Comparison of ENCODE assay signal across 34 mouse cellular contexts in the genomic region with DNA sequence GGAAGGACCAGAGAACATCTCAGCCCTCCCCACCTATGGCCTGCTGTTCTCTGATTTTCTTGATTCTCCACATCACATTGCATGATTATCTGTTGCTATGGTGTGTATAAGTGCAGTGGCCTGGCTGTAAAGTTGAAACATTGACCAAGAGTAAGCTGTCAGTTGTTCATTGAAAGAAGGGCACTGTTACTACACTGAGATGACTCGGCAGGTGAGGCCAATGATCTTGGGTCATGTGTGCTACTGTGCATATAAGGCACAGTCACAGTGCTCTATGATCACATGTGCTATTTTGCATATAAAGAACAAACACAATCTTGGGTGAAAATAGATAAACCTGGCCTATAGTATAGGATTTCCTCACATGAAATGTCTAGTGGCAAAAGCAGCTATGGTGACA. TPM values are rescaled to one million over a fixed set of nuclear protein-coding genes. Genes with fewer than 3 reads are reported as not detected.
"Had no signal": no experiment of that assay in that cellular context is flagged by ENCODE, and none has a peak within 500 bp of the region (broad histone marks: within the 10 kb centered on the region; RNA-seq: fewer than 3 reads in every experiment).

No protein-coding gene starts in this region.

- H3K4me2 ChIP-seq: heart, embryonic 11.5 days; heart, embryonic 12.5 days; heart, embryonic 13.5 days; heart, embryonic 15.5 days; hindbrain, embryonic 12.5 days; hindbrain, embryonic 13.5 days; hindbrain, embryonic 14.5 days; hindbrain, embryonic 15.5 days; kidney, embryonic 15.5 days had no signal

- H3K27ac ChIP-seq: heart, embryonic 10.5 days; heart, embryonic 13.5 days; heart, embryonic 15.5 days; hindbrain, embryonic 10.5 days; hindbrain, embryonic 12.5 days; hindbrain, embryonic 13.5 days; hindbrain, embryonic 14.5 days; hindbrain, embryonic 15.5 days; hindbrain, postnatal 0 days; kidney, embryonic 15.5 days; kidney, postnatal 0 days; layer of hippocampus, adult 2 months; left cerebral cortex, adult 2 months had no signal

- H3K4me1 ChIP-seq: heart, embryonic 10.5 days; heart, embryonic 12.5 days; heart, embryonic 13.5 days; heart, embryonic 15.5 days; hindbrain, embryonic 10.5 days; hindbrain, embryonic 12.5 days; hindbrain, embryonic 13.5 days; hindbrain, embryonic 15.5 days; kidney, embryonic 15.5 days had no signal

- H3K27me3 ChIP-seq: heart, embryonic 12.5 days; heart, embryonic 13.5 days; heart, embryonic 15.5 days; hindbrain, embryonic 12.5 days; hindbrain, embryonic 13.5 days; hindbrain, embryonic 15.5 days; kidney, embryonic 15.5 days had no signal

- DNase-seq: heart, postnatal 10 days; heart, postnatal 14 days; heart, postnatal 36 days; heart, postnatal 4 days; kidney, adult 11 months; kidney, adult 18-20 months; kidney, adult 2 months; kidney, adult 8-10 months; kidney, adult 9 months; kidney, postnatal 10 days; kidney, postnatal 14 days; kidney, postnatal 25 days; kidney, postnatal 36 days; kidney, postnatal 4 days; layer of hippocampus, adult 9-11 months; layer of hippocampus, postnatal 36 days had no signal

- H3K9me3 ChIP-seq: heart, embryonic 10.5 days; heart, embryonic 12.5 days; heart, embryonic 13.5 days; heart, embryonic 15.5 days; hindbrain, embryonic 10.5 days; hindbrain, embryonic 12.5 days; hindbrain, embryonic 13.5 days; hindbrain, embryonic 15.5 days; kidney, embryonic 15.5 days had no signal

- H3K4me3 ChIP-seq: heart, embryonic 10.5 days; heart, embryonic 12.5 days; heart, embryonic 13.5 days; heart, embryonic 15.5 days; hindbrain, embryonic 10.5 days; hindbrain, embryonic 12.5 days; hindbrain, embryonic 13.5 days; hindbrain, embryonic 15.5 days; kidney, embryonic 15.5 days; layer of hippocampus, adult 2 months; left cerebral cortex, adult 2 months had no signal

- H3K36me3 ChIP-seq: heart, embryonic 10.5 days; heart, embryonic 12.5 days; heart, embryonic 13.5 days; heart, embryonic 15.5 days; hindbrain, embryonic 10.5 days; hindbrain, embryonic 12.5 days; hindbrain, embryonic 13.5 days; hindbrain, embryonic 15.5 days; kidney, embryonic 15.5 days had no signal

- ATAC-seq: hindbrain, embryonic 16.5 days; hindbrain, postnatal 0 days; inflammation-experienced regulatory T-cells, adult 6 months had no signal

- H3K9ac ChIP-seq: heart, embryonic 12.5 days; heart, embryonic 13.5 days; heart, embryonic 15.5 days; hindbrain, embryonic 12.5 days; hindbrain, embryonic 13.5 days; hindbrain, embryonic 14.5 days; hindbrain, embryonic 15.5 days; kidney, embryonic 15.5 days had no signal

RNA-seq across cellular contexts. Expression of gene Naip6, which starts 32.9 kb away (rescaled TPM):
- polyA plus RNA-seq: hindbrain, embryonic 11.5 days had no signal
